8 mouse cellular contexts compared by ENCODE assay signal in genomic region chr1:165583529-165584184, GRCm38 (mm10). TPM values are rescaled to one million over a fixed set of nuclear protein-coding genes. Genes with fewer than 3 reads are reported as not detected.
DNase-seq lines count a peak whose midpoint lies in the region; ATAC-seq and TF ChIP-seq lines count a peak whose summit lies in the region.

No protein-coding gene starts in this region.

- H3K79me2 ChIP-seq in CH12.LX (replicated peaks; ENCODE audit: control insufficient read depth, extremely low read depth, insufficient read depth, poor library complexity, severe bottlenecking): no peaks in the 10 kb centered on the region

- ATAC-seq in forebrain, embryonic 12.5 days (ENCODE audit: low FRiP score): peak; percentile 78
- ATAC-seq in liver, embryonic 13.5 days (ENCODE audit: low read depth): peak; percentile 72
- ATAC-seq in neural tube, embryonic 12.5 days (ENCODE audit: low FRiP score, low read depth): peak; percentile 83
- peak; percentile 70; the same call in 1 of the 2 replicates for ATAC-seq in stomach, embryonic 16.5 days (ENCODE audit: insufficient read depth, low FRiP score)

- peak; percentile 87 for DNase-seq in CH12.LX (ENCODE audit: extremely low read depth)
- DNase-seq in c-Kit-positive CD71-positive TER-119-negative erythroid progenitor cells, embryonic 14.5 days (ENCODE audit: low read depth): peak; percentile 74
- DNase-seq in heart, postnatal 10 days: peak; percentile 93 to 96
- DNase-seq in kidney, postnatal 36 days: peak; percentile 92 to 96
- peak; percentile 56 for DNase-seq in liver, embryonic 13.5 days

- TF ChIP-seq RAD21 in CH12.LX (IDR thresholded peaks at IDR 0.05; ENCODE audit: low read depth, low read length): peak; percentile 97

- dilution Hi-C loops in CH12.LX (cut with MboI; ENCODE audit: extremely low pct_ligation_motif_present, extremely low pct_unique_long_range_greater_than_20kb, low sequenced_read_pairs): no loop called here

- H3K4me2 ChIP-seq in CH12.LX (ENCODE audit: insufficient read depth, low read depth, poor library complexity, severe bottlenecking): no peak overlapping the region
- no peak overlapping the region for H3K4me2 ChIP-seq in forebrain, embryonic 12.5 days
- no peak overlapping the region for H3K4me2 ChIP-seq in liver, embryonic 13.5 days
- H3K4me2 ChIP-seq in neural tube, embryonic 12.5 days (replicated peaks): no peak overlapping the region
- H3K4me2 ChIP-seq in stomach, embryonic 16.5 days (ENCODE audit: low read depth, low read length): no peak overlapping the region

- H3K9ac ChIP-seq in CH12.LX (ENCODE audit: insufficient read depth, low read depth): no peak overlapping the region
- H3K9ac ChIP-seq in forebrain, embryonic 12.5 days: no peak overlapping the region
- no peak overlapping the region for H3K9ac ChIP-seq in liver, embryonic 13.5 days
- no peak overlapping the region for H3K9ac ChIP-seq in neural tube, embryonic 12.5 days
- H3K9ac ChIP-seq in stomach, embryonic 16.5 days (ENCODE audit: low read length): no peak overlapping the region

- peaks cover 4% of the 10 kb centered on the region in 2 experiments; a peak in 3 of 4 replicates for H3K4me1 ChIP-seq in CH12.LX (ENCODE audit: control insufficient read depth in 1 of 2, insufficient read depth in 2 of 2)
- H3K4me1 ChIP-seq in forebrain, embryonic 12.5 days: no peaks in the 10 kb centered on the region
- no peaks in the 10 kb centered on the region for H3K4me1 ChIP-seq in liver, embryonic 13.5 days (replicated peaks)
- peaks cover 3% of the 10 kb centered on the region; the same call in 1 of the 2 replicates for H3K4me1 ChIP-seq in neural tube, embryonic 12.5 days
- peaks cover 22% of the 10 kb centered on the region for H3K4me1 ChIP-seq in stomach, embryonic 16.5 days (ENCODE audit: control insufficient read depth, insufficient read depth, low read length)

- no peaks in the 10 kb centered on the region for H3K36me3 ChIP-seq in CH12.LX (replicated peaks in 1 of 2; ENCODE audit: control insufficient read depth in 1 of 2, insufficient read depth in 1 of 2, low read length in 1 of 2)
- H3K36me3 ChIP-seq in forebrain, embryonic 12.5 days (replicated peaks): no peaks in the 10 kb centered on the region
- H3K36me3 ChIP-seq in liver, embryonic 13.5 days: no peaks in the 10 kb centered on the region
- no peaks in the 10 kb centered on the region for H3K36me3 ChIP-seq in neural tube, embryonic 12.5 days
- no peaks in the 10 kb centered on the region for H3K36me3 ChIP-seq in stomach, embryonic 16.5 days (ENCODE audit: control insufficient read depth, insufficient read depth, low read length)

- H3K27ac ChIP-seq in CH12.LX (ENCODE audit: insufficient read depth, low read depth): no peak overlapping the region
- no peak overlapping the region for H3K27ac ChIP-seq in forebrain, embryonic 12.5 days
- H3K27ac ChIP-seq in liver, embryonic 13.5 days: no peak overlapping the region
- no peak overlapping the region for H3K27ac ChIP-seq in neural tube, embryonic 12.5 days
- H3K27ac ChIP-seq in stomach, embryonic 16.5 days (ENCODE audit: low read length): no peak overlapping the region

- no peaks in the 10 kb centered on the region for H3K9me3 ChIP-seq in CH12.LX (replicated peaks; ENCODE audit: low read length)
- H3K9me3 ChIP-seq in forebrain, embryonic 12.5 days: no peaks in the 10 kb centered on the region
- no peaks in the 10 kb centered on the region for H3K9me3 ChIP-seq in liver, embryonic 13.5 days (replicated peaks)
- H3K9me3 ChIP-seq in neural tube, embryonic 12.5 days: no peaks in the 10 kb centered on the region
- H3K9me3 ChIP-seq in stomach, embryonic 16.5 days (replicated peaks; ENCODE audit: control insufficient read depth, low read length): peaks cover 5% of the 10 kb centered on the region; the same call in 1 of the 2 replicates

- intact Hi-C loops in heart, postnatal 10 days (cut with DNase I): loop anchor here (1.0 to 10.0 kb wide), 7 partner anchors 57 to 571 kb away; no protein-coding TSS in a partner anchor

- no peak for TF ChIP-seq POLR2A in CH12.LX (IDR thresholded peaks at IDR 0.05; ENCODE audit: low read depth, low read length)

- TF ChIP-seq CTCF in CH12.LX (conservative IDR thresholded peaks at IDR 0.05 in 1 of 2, IDR thresholded peaks at IDR 0.05 in 1 of 2; ENCODE audit: low read depth in 2 of 2, low read length in 2 of 2): peak; percentile 79 to 96

- TF ChIP-seq EP300 in CH12.LX (IDR thresholded peaks at IDR 0.05; ENCODE audit: low read length): no peak

- in situ Hi-C loops in CH12.LX (cut with MboI; ENCODE audit: low pct_ligation_motif_present, low pct_unique_long_range_greater_than_20kb, low sequenced_read_pairs): loop anchor here (5.0 kb wide), 2 partner anchors 79 to 154 kb away; no protein-coding TSS in a partner anchor

- H3K4me3 ChIP-seq in CH12.LX (replicated peaks in 1 of 3; ENCODE audit: low read depth in 2 of 3, low read length in 2 of 3, poor library complexity in 1 of 3): no peak overlapping the region
- H3K4me3 ChIP-seq in forebrain, embryonic 12.5 days (replicated peaks): no peak overlapping the region
- no peak overlapping the region for H3K4me3 ChIP-seq in liver, embryonic 13.5 days (replicated peaks)
- H3K4me3 ChIP-seq in neural tube, embryonic 12.5 days: no peak overlapping the region
- H3K4me3 ChIP-seq in stomach, embryonic 16.5 days (replicated peaks; ENCODE audit: low read length): no peak overlapping the region

- WGBS in forebrain, embryonic 12.5 days: 28% methylated on average over 12 of the region's 12 CpGs
- 20% methylated on average over 12 of the region's 12 CpGs for WGBS in liver, embryonic 13.5 days (ENCODE audit: insufficient replicate concordance)
- WGBS in neural tube, embryonic 12.5 days: 30% methylated on average over 12 of the region's 12 CpGs
- WGBS in stomach, embryonic 16.5 days: 33% methylated on average over 12 of the region's 12 CpGs

- no peaks in the 10 kb centered on the region for H3K27me3 ChIP-seq in CH12.LX (replicated peaks)
- H3K27me3 ChIP-seq in forebrain, embryonic 12.5 days: no peaks in the 10 kb centered on the region
- H3K27me3 ChIP-seq in liver, embryonic 13.5 days: no peaks in the 10 kb centered on the region
- no peaks in the 10 kb centered on the region for H3K27me3 ChIP-seq in neural tube, embryonic 12.5 days (replicated peaks)
- H3K27me3 ChIP-seq in stomach, embryonic 16.5 days (ENCODE audit: control insufficient read depth, insufficient read depth, low read length): no peaks in the 10 kb centered on the region

TF ChIP-seq in CH12.LX, 34 proteins besides CTCF, POLR2A, EP300 and RAD21:
- TF ChIP-seq SMC3 (IDR thresholded peaks at IDR 0.05; ENCODE audit: low read depth, low read length) (peak; percentile 95), NELFE (IDR thresholded peaks at IDR 0.05; ENCODE audit: low read depth, low read length) (peak; percentile 55; the same call in 1 of the 2 replicates), E2F4 (IDR thresholded peaks at IDR 0.05; ENCODE audit: insufficient replicate concordance, low read depth, low read length) (no peak), BHLHE40 (IDR thresholded peaks at IDR 0.05; ENCODE audit: low read depth, low read length) (0 out of 2 replicates have a peak, but pooled peaks have one; percentile 9), MYC (IDR thresholded peaks at IDR 0.05; ENCODE audit: low read depth, low read length) (no peak), ZC3H11A (IDR thresholded peaks at IDR 0.05; ENCODE audit: low read depth, low read length) (peak; percentile 66), IRF4 (IDR thresholded peaks at IDR 0.05; ENCODE audit: low read depth, low read length) (peak; percentile 44; the same call in 1 of the 2 replicates), MAZ (IDR thresholded peaks at IDR 0.05; ENCODE audit: low read depth, low read length) (0 out of 2 replicates have a peak, but pooled peaks have one; percentile 50), MEF2A (IDR thresholded peaks at IDR 0.05; ENCODE audit: borderline replicate concordance, low read depth, low read length) (0 out of 2 replicates have a peak, but pooled peaks have one; percentile 25)

RNA-seq across cellular contexts. Expression of gene Mpzl1, which starts 50.7 kb away (rescaled TPM):
- total RNA-seq in CH12.LX (2012; rRNA removed) (5.0 and 6.5 TPM in 2 replicates), CH12.LX (2014; rRNA removed) (2.0 and 2.8 TPM in 2 replicates)
- 6.2 and 6.7 TPM in 2 replicates for polyA plus RNA-seq in CH12.LX (2012; ENCODE audit: insufficient read length, low read depth)
- 125 and 126 TPM in 2 replicates for polyA plus RNA-seq in forebrain, embryonic 12.5 days (2016; fragmentation: Nextera tagmentation; extraction: Ambion mirVana)
- total RNA-seq in heart, postnatal 10 days (2021): 10 to 100 TPM; 49.4 to 57.7 TPM
- 31.9 and 36.0 TPM in 2 replicates for polyA plus RNA-seq in liver, embryonic 13.5 days (2015; fragmentation: Nextera tagmentation; extraction: Ambion mirVana)
- 140 and 147 TPM in 2 replicates for polyA plus RNA-seq in neural tube, embryonic 12.5 days (2016; fragmentation: Nextera tagmentation; extraction: Ambion mirVana)
- polyA plus RNA-seq in stomach, embryonic 16.5 days (2015; fragmentation: Nextera tagmentation; extraction: Ambion mirVana): 140 and 149 TPM in 2 replicates
